Mouse (Mus musculus): Measurements from ENCODE around the gene Kbtbd4.

Kbtbd4 gene

GRCm38 (mm10) chr2:90960012-90960411 is 55.5 kb downstream of the Kbtbd4 start:
- no peak for DNase-seq

Data from kidney, adult 11 months (tissue).